Mouse (Mus musculus) heart, postnatal 0 days (tissue): Measurements from ENCODE around the gene Cept1. TPM values are rescaled to one million over a fixed set of nuclear protein-coding genes. Genes with fewer than 3 reads are reported as not detected.
"Not testable (repeated sequence)": the region's sequence is repeated elsewhere in the genome, so short reads cannot be mapped to it uniquely, and the experiment has no call there.

Source experiments
- ATAC-seq: fragments of 200-750 bp; cut with Nextera tagmentation; 2 replicates; pipeline ENCODE4 v1.8.0; 2017; ENCODE audit warnings: low read depth, moderate number of reproducible peaks, moderate library complexity; ENCODE audit not compliant: insufficient read depth
- DNase-seq: peaks from one replicate; pipeline ENCODE4 v3.0.0-alpha.2; 2016; ENCODE audit warnings: low spot score
- H3K27ac ChIP-seq: fragments of 300-500 bp; sonication (generic); 2 replicates; pipeline ENCODE4 v1.5.1; 2014; ENCODE audit warnings: low read depth, mild to moderate bottlenecking
- H3K27me3 ChIP-seq: fragments of 300-500 bp; sonication (generic); 2 replicates; pipeline ENCODE4 v1.6.1; 2014; ENCODE audit warnings: low read length, mixed read lengths; ENCODE audit not compliant: control insufficient read depth, insufficient read depth
- H3K36me3 ChIP-seq: fragments of 300-500 bp; sonication (generic); replicated peaks from 2 replicates; pipeline ENCODE4 v1.6.1; 2014; ENCODE audit warnings: low read length, mixed read lengths; ENCODE audit not compliant: control insufficient read depth, insufficient read depth
- H3K4me1 ChIP-seq: fragments of 300-500 bp; sonication (generic); 2 replicates; pipeline ENCODE4 v1.6.1; 2014; ENCODE audit warnings: antibody characterized with exemption; ENCODE audit not compliant: control insufficient read depth, insufficient read depth
- H3K4me2 ChIP-seq: fragments of 300-500 bp; sonication (generic); 2 replicates; pipeline ENCODE4 v1.6.1; 2014; ENCODE audit warnings: low read depth, mild to moderate bottlenecking, low read length, moderate library complexity
- H3K4me3 ChIP-seq: fragments of 300-500 bp; sonication (generic); 2 replicates; pipeline ENCODE4 v1.5.1; 2014; ENCODE audit warnings: low read depth, low read length
- H3K9ac ChIP-seq: fragments of 300-500 bp; sonication (generic); replicated peaks from 2 replicates; pipeline ENCODE4 v1.6.1; 2014; ENCODE audit warnings: low read depth, low read length, mixed read lengths
- H3K9me3 ChIP-seq: fragments of 300-500 bp; sonication (generic); replicated peaks from 2 replicates; pipeline ENCODE4 v1.6.1; 2016; ENCODE audit warnings: low read length; ENCODE audit not compliant: control insufficient read depth
- CTCF ChIP-seq: IDR thresholded peaks from 2 replicates; pipeline ENCODE4 v1.5.1; 2016; ENCODE audit warnings: antibody characterized with exemption, control low read depth, low read depth
- EP300 ChIP-seq: IDR thresholded peaks from 2 replicates; pipeline ENCODE4 v1.6.1; 2016; ENCODE audit warnings: antibody characterized with exemption, low read depth
- WGBS: fragments of 180-500 bp; shearing (Covaris S2); extraction: QIAGEN DNeasy Blood & Tissue Kit; methylation state at CpG from one replicate; pipeline ENCODE4 v1.1.7; 2014; 5-methylcytosine and 5-hydroxymethylcytosine counted together
- polyA plus RNA-seq: library from polyadenylated mRNA; unstranded; fragments of >200 nt; fragmentation: Nextera tagmentation; extraction: Ambion mirVana; gene quantifications from 2 replicates; pipeline ENCODE4 v1.2.1, GENCODE M21; 2015
- total RNA-seq: library from RNA; depleted of rRNA; stranded (reverse); fragments of >200 nt; gene quantifications from 2 replicates; pipeline ENCODE4 v1.2.3, GENCODE M21; 2014; ENCODE audit warnings: low replicate concordance; rRNA removed

Gene Cept1
- total RNA-seq (29.3 and 43.5 TPM in 2 replicates), polyA plus RNA-seq (21.2 and 24.2 TPM in 2 replicates)

DNA sequence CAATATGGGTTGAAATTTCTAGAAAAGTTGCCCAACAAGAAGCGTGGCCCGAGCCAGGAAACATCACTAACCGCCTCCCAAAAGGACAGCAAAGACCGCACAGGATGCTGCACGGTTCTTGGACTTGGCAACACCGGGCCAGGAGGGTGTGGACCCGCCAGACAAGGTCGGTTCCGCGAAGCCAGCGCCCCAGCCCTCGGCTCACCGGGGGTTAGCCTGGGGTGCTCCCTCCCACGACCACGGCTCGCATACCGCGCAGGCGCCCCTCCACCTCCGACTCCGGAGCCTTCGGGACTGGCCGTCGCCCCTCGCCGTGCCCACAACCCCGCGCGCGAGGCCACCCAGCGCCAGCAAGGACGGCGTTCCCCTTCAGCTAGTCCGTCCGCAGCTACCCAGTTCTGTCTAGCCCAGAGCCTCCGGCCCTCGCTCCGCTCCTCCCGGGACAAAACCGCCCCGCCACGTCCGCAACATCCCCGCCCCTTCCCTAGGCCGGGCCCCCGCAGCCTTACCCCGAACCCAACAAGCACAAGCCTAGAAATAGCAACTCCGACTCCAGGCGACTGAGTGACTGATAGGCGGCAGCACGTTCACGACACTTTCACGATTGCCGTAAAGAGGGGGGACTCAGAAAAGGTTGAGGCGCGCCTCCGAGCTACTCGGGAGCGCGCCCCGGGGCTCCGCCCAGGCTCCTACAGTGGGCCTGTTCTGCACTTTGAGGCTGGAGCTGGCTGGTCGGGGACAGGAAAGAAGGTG, at the start of gene Cept1, which contains the start of gene Dram2:
Gene Cept1, minus strand, starts transcription at position 632 of the 753 bp plus-strand sequence.
Gene Dram2, plus strand, starts transcription at position 628 of the 753 bp plus-strand sequence.
- Histone ChIP-seq H3K27me3 (no peaks in the 10 kb centered on the region), H3K9ac (peak within 1 kb of the TSS; percentile 91), H3K4me1 (peaks cover 11% of the 10 kb centered on the region; the same call in 1 of the 2 replicates), H3K4me3 (peak within 1 kb of the TSS; percentile 87), H3K27ac (peak within 1 kb of the TSS; percentile 97), H3K9me3 (no peaks in the 10 kb centered on the region), H3K4me2 (peak within 1 kb of the TSS; percentile 76), H3K36me3 (0 out of 2 replicates have a peak, but pooled peaks cover 4% of the 10 kb centered on the region)
- DNase-seq (peak; percentile 97), ATAC-seq (peak; percentile 94)
- under 1% methylated on average over 63 of the region's 63 CpGs for WGBS
- no peak; the same call in 1 of the 2 replicates for TF ChIP-seq CTCF
- TF ChIP-seq EP300, result 0 out of 2 replicates have a peak, but pooled peaks have one; percentile 17

DNA sequence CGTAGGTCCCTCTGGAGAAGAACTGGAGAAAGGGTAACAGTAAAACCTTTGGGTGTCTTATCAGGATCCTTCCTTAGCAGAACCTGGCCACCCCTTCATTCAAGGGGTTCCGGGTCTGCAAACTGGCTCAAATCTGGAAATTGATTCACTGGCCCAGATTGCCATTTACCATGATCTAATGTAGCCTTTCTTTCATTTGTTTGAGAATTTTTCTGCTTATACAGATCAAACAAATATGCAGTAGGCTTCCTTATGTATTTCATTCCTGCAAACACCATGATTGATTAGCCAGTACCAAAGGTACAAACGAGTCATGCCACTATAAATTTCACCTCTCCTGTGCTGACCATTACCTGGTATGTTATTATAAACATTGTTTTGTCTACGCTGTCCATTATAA, 46.0 kb upstream of the Cept1 start:
- not testable (repeated sequence) for H3K27me3 ChIP-seq, H3K9ac ChIP-seq, H3K27ac ChIP-seq, ATAC-seq, H3K4me1 ChIP-seq, H3K4me3 ChIP-seq, H3K9me3 ChIP-seq, H3K4me2 ChIP-seq, DNase-seq, H3K36me3 ChIP-seq
- WGBS, result 77% methylated on average over 4 of the region's 4 CpGs

GRCm38 (mm10) chr3:106579296-106579695, 31.7 kb upstream of the Cept1 start:
- Histone ChIP-seq H3K36me3 (no peaks in the 10 kb centered on the region), H3K27ac (no peak overlapping the region), H3K4me1 (no peaks in the 10 kb centered on the region), H3K4me3 (no peak overlapping the region), H3K9me3 (no peaks in the 10 kb centered on the region), H3K27me3 (no peaks in the 10 kb centered on the region), H3K9ac (no peak overlapping the region), H3K4me2 (no peak overlapping the region)
- TF ChIP-seq CTCF, result no peak
- no peak for TF ChIP-seq EP300
- ATAC-seq (no peak), DNase-seq (no peak)
- 93% methylated on average over 2 of the region's 2 CpGs for WGBS

DNA sequence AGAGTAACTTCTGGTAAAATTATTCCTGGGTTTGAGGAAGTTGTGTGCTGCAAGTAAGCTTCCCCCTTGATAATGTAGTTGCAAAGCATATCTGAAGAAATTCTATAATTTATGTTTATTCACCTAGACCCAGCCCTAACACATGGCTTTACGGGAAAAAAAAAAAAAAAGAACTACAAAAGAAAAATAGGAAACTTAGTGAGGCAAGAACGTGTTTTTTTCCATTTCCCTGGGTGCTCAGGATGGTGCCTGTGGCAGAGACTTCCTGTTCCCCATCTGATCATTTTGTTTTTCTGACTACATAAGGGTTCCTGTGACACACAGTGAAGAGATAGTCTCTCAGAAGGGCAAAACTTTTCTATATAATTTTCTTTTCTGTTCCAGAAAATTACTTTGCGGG, 25.6 kb upstream of the Cept1 start:
- Histone ChIP-seq H3K27ac (no peak overlapping the region), H3K36me3 (peaks cover 27% of the 10 kb centered on the region), H3K4me3 (no peak overlapping the region), H3K9ac (no peak overlapping the region), H3K4me2 (no peak overlapping the region), H3K9me3 (no peaks in the 10 kb centered on the region), H3K27me3 (no peaks in the 10 kb centered on the region), H3K4me1 (no peaks in the 10 kb centered on the region)
- ATAC-seq (no peak), DNase-seq (no peak)
- WGBS, result 69% methylated on average over 3 of the region's 3 CpGs
- TF ChIP-seq EP300, result no peak
- no peak for TF ChIP-seq CTCF

DNA sequence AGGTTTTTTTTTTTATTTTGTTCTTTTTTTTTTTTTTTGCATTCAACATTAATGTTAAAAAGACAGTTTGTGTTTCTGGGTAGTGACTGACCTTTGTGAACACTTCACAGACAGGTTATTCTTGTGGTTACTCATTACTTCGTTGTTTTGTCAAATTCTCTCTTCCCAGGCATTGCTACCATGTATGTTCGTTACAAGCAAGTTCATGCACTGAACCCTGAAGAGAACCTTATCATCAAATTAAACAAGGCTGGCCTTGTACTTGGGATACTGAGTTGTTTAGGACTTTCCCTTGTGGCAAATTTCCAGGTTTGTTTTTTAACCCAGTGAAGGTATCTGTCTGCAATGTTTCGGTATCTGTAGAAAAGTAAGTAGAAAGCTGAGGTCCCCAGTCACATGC, 18.3 kb upstream of the Cept1 start:
- H3K9ac ChIP-seq, result no peak overlapping the region
- no peak overlapping the region for H3K27ac ChIP-seq
- no peak overlapping the region for H3K4me2 ChIP-seq
- H3K4me1 ChIP-seq, result no peaks in the 10 kb centered on the region
- ATAC-seq (no peak), DNase-seq (no peak)
- WGBS, result 83% methylated on average over 3 of the region's 3 CpGs
- no peak overlapping the region for H3K4me3 ChIP-seq
- H3K27me3 ChIP-seq, result no peaks in the 10 kb centered on the region
- no peak for TF ChIP-seq CTCF
- TF ChIP-seq EP300, result no peak
- peaks cover 33% of the 10 kb centered on the region for H3K36me3 ChIP-seq
- no peaks in the 10 kb centered on the region for H3K9me3 ChIP-seq
